In the genomic region with DNA sequence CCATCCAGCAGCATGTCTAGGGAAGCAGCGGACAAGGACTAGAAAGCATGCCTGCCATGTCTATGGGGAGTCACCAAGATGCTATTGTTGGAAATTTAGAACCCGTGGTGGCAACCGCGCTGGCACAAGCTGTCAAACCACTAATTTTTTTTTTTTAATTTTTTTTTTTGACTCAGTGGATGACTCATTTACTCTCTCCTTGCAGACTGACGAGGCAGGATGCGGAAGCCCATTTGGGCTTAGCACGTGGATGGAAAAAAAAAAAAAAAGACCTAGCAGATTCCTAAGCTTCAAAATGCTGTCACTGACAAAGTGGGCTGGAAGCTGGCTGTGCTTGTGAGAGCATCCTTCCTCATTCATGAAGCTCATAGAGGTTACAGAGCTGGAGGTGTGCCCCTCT, we compare ENCODE assay signal across 22 mouse cellular contexts. TPM values are rescaled to one million over a fixed set of nuclear protein-coding genes. Genes with fewer than 3 reads are reported as not detected.
DNase-seq lines count a peak whose midpoint lies in the region; TF ChIP-seq lines count a peak whose summit lies in the region.
"Had no signal": no experiment of that assay in that cellular context is flagged by ENCODE, and none has a peak within 500 bp of the region (broad histone marks: within the 10 kb centered on the region; RNA-seq: fewer than 3 reads in every experiment).

No protein-coding gene starts in this region.

- no peaks in the 10 kb centered on the region for H3K36me3 ChIP-seq in C2C12 (ENCODE audit: control insufficient read depth, insufficient read depth)
- H3K36me3 ChIP-seq: embryonic facial prominence, embryonic 13.5 days; heart, embryonic 15.5 days; limb, embryonic 15.5 days had no signal

- no peaks in the 10 kb centered on the region for H3K79me2 ChIP-seq in C2C12 (ENCODE audit: control insufficient read depth, insufficient read depth)

- no peak overlapping the region for H3ac ChIP-seq in C2C12 (ENCODE audit: control insufficient read depth, insufficient read length, low read depth)

- no peaks in the 10 kb centered on the region for H3K27me3 ChIP-seq in C2C12 (ENCODE audit: control insufficient read depth, insufficient read depth, insufficient read length)
- H3K27me3 ChIP-seq: embryonic facial prominence, embryonic 13.5 days; heart, embryonic 15.5 days; limb, embryonic 15.5 days; megakaryocyte, embryonic 14.5 days had no signal

- TF ChIP-seq CTCF in C2C12 (IDR thresholded peaks at IDR 0.05; ENCODE audit: control insufficient read depth, insufficient read depth, insufficient read length) = no peak

- no peaks in the 10 kb centered on the region for H3K79me3 ChIP-seq in C2C12 (ENCODE audit: low read depth)

- H3K4me3 ChIP-seq in C2C12 (ENCODE audit: insufficient read depth, poor library complexity, severe bottlenecking) = no peak overlapping the region
- H3K4me3 ChIP-seq: embryonic facial prominence, embryonic 13.5 days; heart, embryonic 15.5 days; limb, embryonic 15.5 days; megakaryocyte, embryonic 14.5 days had no signal

- DNase-seq in layer of hippocampus, adult 8-10 months (ENCODE audit: low spot score in 2 of 2) = peak; percentile 14 to 17
- no peak for DNase-seq in layer of hippocampus, adult 9-10 months (ENCODE audit: low spot score)
- DNase-seq in 3134 (ENCODE audit: extremely low read depth, insufficient read length, low spot score) = peak; percentile 69
- DNase-seq in brain, adult 2 months (ENCODE audit: low read depth, low spot score) = peak; percentile 76
- DNase-seq in ovary, postnatal 14 days (ENCODE audit: low spot score) = no peak
- no peak for DNase-seq in cerebellum, postnatal 10 days
- no peak for DNase-seq in spleen, postnatal 36 days (ENCODE audit: low spot score in 2 of 2)
- DNase-seq: adrenal gland, adult 8-10 months; cerebellum, adult 9-11 months; gastrocnemius, postnatal 25 days; kidney, adult 9 months; kidney, postnatal 36 days; lung, postnatal 10 days; midbrain, embryonic 14.5 days; spleen, adult 18-20 months; thymus, adult 18-20 months; thymus, postnatal 4 days had no signal

TF ChIP-seq in C2C12, 6 proteins besides CTCF, POLR2A, EP300 and RAD21:
- TF ChIP-seq USF1 (IDR thresholded peaks at IDR 0.05; ENCODE audit: low read depth) = peak; percentile 39
- no peak for TF ChIP-seq MYOD1 (IDR thresholded peaks at IDR 0.05; ENCODE audit: control insufficient read depth, insufficient read length, low read depth)
- TF ChIP-seq MYOG (IDR thresholded peaks at IDR 0.05; ENCODE audit: control insufficient read depth, extremely low read depth, insufficient read length) = no peak
- TF ChIP-seq MAX (IDR thresholded peaks at IDR 0.05) = peak; percentile 89
- no peak for TF ChIP-seq CEBPB (IDR thresholded peaks at IDR 0.05; ENCODE audit: low read depth)
- peak; percentile 60 for TF ChIP-seq FOSL1 (IDR thresholded peaks at IDR 0.05; ENCODE audit: insufficient read depth, low read length, poor library complexity, severe bottlenecking)

RNA-seq across cellular contexts. Expression of gene Egr2, which starts 51.9 kb away (rescaled TPM):
- total RNA-seq in layer of hippocampus, adult 8-10 months (2022) = 1 to 10 TPM; 2.4 to 6.3 (median 4.3) TPM
- 4.2 TPM for polyA plus RNA-seq in C2C12 (2012; fragmentation: generic; extraction: Trizol)

Comparison
In these comparisons a context has a peak if more than half of its experiments do, and no peak if none do; other contexts are left out.
1. DNase-seq: peak in layer of hippocampus, adult 8-10 months (2 of 2), 3134 (single experiment) and brain, adult 2 months (single experiment); none in layer of hippocampus, adult 9-10 months (single experiment), ovary, postnatal 14 days (single experiment), cerebellum, postnatal 10 days (0 of 2) and spleen, postnatal 36 days (0 of 2).